Mouse (Mus musculus) thymus, adult 2 months (tissue): ENCODE data around the gene Parp16. TPM values are rescaled to one million over a fixed set of nuclear protein-coding genes. Genes with fewer than 3 reads are reported as not detected.
"Not testable (repeated sequence)": the region's sequence is repeated elsewhere in the genome, so short reads cannot be mapped to it uniquely, and the experiment has no call there.

Source experiments
- DNase-seq: peaks from one replicate; pipeline ENCODE4 v3.0.0; 2021
- H3K27ac ChIP-seq: fragments of 200-500 bp; 2 replicates; pipeline ENCODE4 v1.5.1; 2012; ENCODE audit warnings: low read length, control low read depth; ENCODE audit not compliant: control insufficient read depth, insufficient read depth
- H3K27me3 ChIP-seq: fragments of 200-500 bp; 2 replicates; pipeline ENCODE4 v1.6.1; 2012; ENCODE audit warnings: mild to moderate bottlenecking, low read length, moderate library complexity, mixed read lengths; ENCODE audit not compliant: control insufficient read depth, insufficient read depth
- H3K36me3 ChIP-seq: fragments of 200-500 bp; 2 replicates; pipeline ENCODE4 v1.6.1; 2012; ENCODE audit warnings: mild to moderate bottlenecking, low read length, moderate library complexity; ENCODE audit not compliant: control insufficient read depth, insufficient read depth
- H3K4me1 ChIP-seq: fragments of 200-500 bp; replicated peaks from 2 replicates; pipeline ENCODE4 v1.6.1; 2012; ENCODE audit warnings: low read length; ENCODE audit not compliant: control insufficient read depth, insufficient read depth
- H3K4me3 ChIP-seq: fragments of 200-500 bp; 2 replicates; pipeline ENCODE4 v1.5.1; 2012; ENCODE audit warnings: mild to moderate bottlenecking, low read length, control low read depth, moderate library complexity; ENCODE audit not compliant: control insufficient read depth, insufficient read depth
- CTCF ChIP-seq: fragments of 200-500 bp; IDR thresholded peaks from 2 replicates; pipeline ENCODE4 v1.5.1; 2012; ENCODE audit warnings: mild to moderate bottlenecking, control low read depth, low read length, moderate library complexity, borderline replicate concordance; ENCODE audit not compliant: control insufficient read depth, poor library complexity, insufficient read depth; ENCODE audit errors: extremely low read depth
- POLR2A ChIP-seq: fragments of 200-500 bp; IDR thresholded peaks from 2 replicates; pipeline ENCODE4 v1.6.1; 2012; ENCODE audit warnings: mild to moderate bottlenecking, low read length, control low read depth, moderate library complexity; ENCODE audit not compliant: control insufficient read depth, poor library complexity, insufficient read depth; ENCODE audit errors: extremely low read depth
- WGBS: fragments of 180-500 bp; shearing (Covaris S2); methylation state at CpG from one replicate; pipeline ENCODE4 v1.1.7; 2018; 5-methylcytosine and 5-hydroxymethylcytosine counted together
- polyA plus RNA-seq: library from polyadenylated mRNA; depleted of rRNA; stranded (reverse); fragments of >200 nt; gene quantifications from 2 replicates; pipeline ENCODE4 v1.2.3, GENCODE M21; 2012; rRNA removed

Parp16 gene
- polyA plus RNA-seq, 1 experiment: 9.3 TPM

DNA sequence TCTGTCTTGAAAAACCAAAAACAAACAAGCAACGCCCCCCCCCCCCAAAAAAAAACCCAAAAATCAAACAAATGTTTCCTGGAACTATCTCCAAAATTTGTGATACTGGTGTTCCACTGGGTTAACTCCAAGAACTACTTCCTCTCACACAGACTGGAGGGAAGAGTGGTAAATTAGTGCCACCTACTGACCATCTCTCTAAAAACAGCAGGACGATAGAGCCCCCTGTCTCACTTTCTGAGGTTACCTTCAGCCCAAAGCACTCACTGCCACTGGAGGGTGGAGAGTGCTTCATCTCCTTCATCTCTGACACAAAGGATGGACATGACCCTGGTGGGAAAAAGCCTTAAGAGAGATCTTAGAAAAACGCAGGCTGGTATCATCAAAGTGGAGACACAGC, 88.1 kb downstream of the Parp16 start:
- 5% methylated on average over 3 of the region's 3 CpGs for WGBS
- Histone ChIP-seq H3K4me1 (no peaks in the 10 kb centered on the region), H3K27ac (no peak overlapping the region), H3K4me3 (no peak overlapping the region), H3K36me3 (no peaks in the 10 kb centered on the region), H3K27me3 (no peaks in the 10 kb centered on the region)
- TF ChIP-seq POLR2A (no peak), CTCF (no peak)
- DNase-seq: peak; percentile 44

DNA sequence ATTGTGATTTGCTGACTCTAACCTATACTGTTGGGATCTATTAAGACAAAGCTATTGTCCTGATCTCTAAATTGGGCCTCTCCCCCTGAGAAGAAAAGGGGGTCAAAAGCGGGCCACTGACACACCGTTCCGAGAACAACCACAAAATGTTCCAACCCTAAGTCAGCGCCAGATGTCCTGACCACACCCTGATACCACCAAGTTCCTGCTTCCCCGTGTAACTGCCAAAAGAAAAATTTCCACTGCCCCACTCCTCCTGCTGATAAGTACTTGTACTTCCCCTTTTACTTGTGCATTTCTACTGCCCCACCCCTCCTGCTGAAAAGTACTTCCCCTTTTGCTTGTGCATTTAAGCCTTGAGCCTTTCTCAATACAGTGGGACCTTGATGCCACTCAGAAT, 93.1 kb downstream of the Parp16 start:
- not testable (repeated sequence) for H3K36me3 ChIP-seq, H3K4me1 ChIP-seq, H3K27me3 ChIP-seq, H3K27ac ChIP-seq, H3K4me3 ChIP-seq, DNase-seq
- WGBS: 27% methylated on average over 5 of the region's 5 CpGs

Other genes with a start within 250 kb of the Parp16 start
- gene Slc24a1, start 243.7 kb upstream of the Parp16 start, polyA plus RNA-seq: 0.05 TPM in 1 of 2 replicates, not detected in the other
- gene Ints14, start 234.4 kb upstream of the Parp16 start, polyA plus RNA-seq: 24.0 and 28.3 TPM in 2 replicates
- gene Hacd3, start 173.7 kb upstream of the Parp16 start, polyA plus RNA-seq: 32.5 and 35.3 TPM in 2 replicates
- 73.8 and 77.6 TPM in 2 replicates for gene Dpp8, start 162.9 kb upstream of the Parp16 start, polyA plus RNA-seq
- 8.9 and 11.7 TPM in 2 replicates for gene Igdcc4, start 93.9 kb upstream of the Parp16 start, polyA plus RNA-seq
- gene Igdcc3, start 54.2 kb upstream of the Parp16 start, polyA plus RNA-seq: 0.07 and 0.13 TPM in 2 replicates
- gene Cilp, start 69.8 kb downstream of the Parp16 start, polyA plus RNA-seq: 1.8 and 2.0 TPM in 2 replicates
- gene Clpx, start 98.9 kb downstream of the Parp16 start, polyA plus RNA-seq: 10.1 and 11.8 TPM in 2 replicates
- gene Pdcd7, start 150.8 kb downstream of the Parp16 start, polyA plus RNA-seq: 23.3 and 29.2 TPM in 2 replicates
- 0.42 and 0.66 TPM in 2 replicates for gene Ubap1l, start 165.7 kb downstream of the Parp16 start, polyA plus RNA-seq
- gene Kbtbd13, start 196.3 kb downstream of the Parp16 start, polyA plus RNA-seq: 0.41 and 0.43 TPM in 2 replicates
- gene Rasl12, start 203.2 kb downstream of the Parp16 start, polyA plus RNA-seq: 7.8 TPM in 2 replicates
- gene Slc51b, start 227.6 kb downstream of the Parp16 start, polyA plus RNA-seq: 0.22 TPM in 1 of 2 replicates, not detected in the other
- 16.2 and 18.4 TPM in 2 replicates for gene Mtfmt, start 240.4 kb downstream of the Parp16 start, polyA plus RNA-seq